Mouse (Mus musculus) thymus, postnatal 14 days (tissue): Measurements from ENCODE around the gene Gm5662.
"Not testable (repeated sequence)": the region's sequence is repeated elsewhere in the genome, so short reads cannot be mapped to it uniquely, and the experiment has no call there.

Experiments
- DNase-seq: peaks from one replicate; pipeline ENCODE4 v3.0.0; 2021

Gene Gm5662

DNA sequence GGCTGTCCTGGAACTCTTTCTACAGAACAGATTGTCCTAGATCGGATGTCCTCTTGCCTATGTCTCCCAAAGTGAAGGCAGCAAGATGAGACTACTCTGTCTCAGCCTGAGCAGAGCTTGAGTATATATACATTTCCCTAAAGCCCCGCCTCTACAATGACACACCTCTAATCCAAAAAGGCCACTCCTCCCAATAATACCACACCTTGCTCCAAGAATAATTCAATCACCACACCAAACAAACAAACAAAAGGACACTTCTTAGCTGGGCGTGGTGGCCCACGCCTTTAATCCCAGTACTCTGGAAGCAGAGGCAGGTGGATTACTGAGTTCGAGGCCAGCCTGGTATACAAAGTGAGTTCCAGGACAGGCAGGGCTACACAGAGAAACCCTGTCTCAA, at the start of gene Gm5662:
Gene Gm5662 (minus strand): TSS at position 101 of the 400 bp plus-strand sequence.
- DNase-seq, result not testable (repeated sequence)

GRCm38 (mm10) chr12:88323926-88324325, 49.6 kb upstream of the Gm5662 start, which contains the start of gene Gm5039:
Gene Gm5039 (minus strand): TSS chr12:88324026.
- DNase-seq, result not testable (repeated sequence)

GRCm38 (mm10) chr12:88314556-88314955, 40.3 kb upstream of the Gm5662 start:
- no peak for DNase-seq

DNA sequence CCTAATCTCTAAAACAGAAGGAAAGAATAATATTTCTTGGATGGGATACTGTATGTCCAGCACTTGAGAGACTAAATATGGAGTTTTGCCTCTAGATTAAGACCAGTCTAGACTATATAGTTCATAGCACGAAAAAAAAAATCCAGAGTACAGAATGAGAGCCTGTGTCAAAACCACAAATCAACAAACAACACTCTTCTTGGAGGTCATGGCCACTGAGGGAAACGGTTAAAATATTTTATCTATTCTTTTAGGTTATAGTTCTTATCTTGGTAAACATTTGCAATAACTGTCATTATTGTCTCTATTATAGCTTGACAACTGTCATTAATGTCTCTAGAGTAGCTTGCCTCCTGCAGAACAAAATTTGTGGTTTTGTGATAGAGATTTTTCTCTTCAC, 22.9 kb upstream of the Gm5662 start:
- DNase-seq, result not testable (repeated sequence)

DNA sequence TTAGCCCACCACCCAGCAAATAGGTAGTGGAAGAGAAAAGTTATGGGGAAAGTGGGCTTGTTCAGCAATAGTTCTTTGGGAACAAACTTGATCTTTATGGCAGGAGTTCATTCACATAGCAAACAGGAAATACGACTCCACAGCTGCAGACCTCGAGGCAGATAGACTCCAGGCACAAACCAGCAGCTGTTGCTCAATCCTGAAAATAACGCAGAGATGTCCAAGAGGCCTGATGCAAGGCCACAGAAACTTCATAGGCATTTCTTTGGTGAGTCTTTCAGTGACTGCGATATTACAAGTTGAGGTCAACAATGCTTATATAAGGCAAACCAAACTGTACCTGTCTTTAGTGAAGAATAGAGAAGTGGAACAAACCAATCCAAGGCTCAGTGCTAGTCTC, 18.8 kb upstream of the Gm5662 start:
- not testable (repeated sequence) for DNase-seq

DNA sequence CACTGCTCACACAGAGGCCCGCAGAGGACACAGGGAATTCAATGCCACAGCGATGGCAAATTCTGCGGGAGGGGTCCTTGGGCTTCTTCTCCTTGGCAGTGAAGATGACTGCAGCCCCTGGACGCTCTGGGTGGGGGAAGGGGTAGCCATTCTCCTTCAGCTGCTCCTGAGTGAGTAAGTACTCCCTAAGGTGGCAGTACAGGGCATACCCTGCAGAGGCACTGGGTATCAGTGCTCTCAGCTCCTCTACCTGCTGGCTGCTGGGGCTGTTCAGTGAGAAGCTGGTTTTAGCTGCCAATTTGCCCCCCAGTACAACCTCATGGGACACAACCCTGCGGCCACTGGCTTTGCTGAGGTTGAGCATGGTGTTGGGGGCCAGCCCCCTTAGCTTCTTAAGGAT, 10.9 kb upstream of the Gm5662 start:
- DNase-seq, result not testable (repeated sequence)

DNA sequence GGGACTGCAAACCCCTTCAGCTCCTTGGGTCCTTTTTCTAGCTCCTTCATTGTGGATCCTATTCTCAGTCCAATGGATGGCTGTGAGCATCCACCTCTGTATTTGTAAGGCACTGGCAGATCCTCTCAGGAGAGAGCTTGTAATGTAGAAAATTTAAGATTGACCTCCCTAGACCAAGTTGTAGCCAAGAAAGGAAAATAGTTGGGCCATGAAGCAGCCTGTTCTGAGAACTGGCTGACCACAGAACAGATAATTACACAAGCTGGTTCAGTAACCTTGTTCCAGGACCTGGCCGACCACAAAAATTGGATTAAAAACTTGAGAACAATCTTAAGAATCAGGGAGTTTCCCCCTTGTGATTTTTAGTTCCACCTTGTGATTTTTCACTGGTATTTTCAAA, 17.1 kb downstream of the Gm5662 start:
- DNase-seq, result no peak

DNA sequence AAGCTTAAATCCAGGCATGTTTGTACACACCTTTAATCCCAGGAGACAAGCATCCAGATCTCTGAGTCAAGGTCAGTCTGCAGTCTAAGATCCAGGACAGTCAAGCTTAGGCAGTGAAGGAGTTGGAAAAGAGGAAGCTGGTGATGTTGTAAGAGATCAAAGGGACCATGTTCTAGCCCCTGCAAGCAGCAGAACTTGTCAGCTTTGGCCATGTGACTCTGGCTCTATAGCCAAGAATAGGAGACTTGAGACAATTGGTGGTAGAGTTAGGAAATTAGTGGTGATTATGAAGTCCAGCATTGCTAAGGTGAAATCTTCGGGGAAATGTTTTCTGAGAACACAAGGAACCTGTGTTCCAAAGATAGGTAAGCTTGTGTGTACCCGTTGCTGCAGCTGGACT, 18.4 kb downstream of the Gm5662 start:
- not testable (repeated sequence) for DNase-seq

GRCm38 (mm10) chr12:88250000-88250399, 24.3 kb downstream of the Gm5662 start, which contains the start of gene Gm8332:
Gene Gm8332 (minus strand): TSS chr12:88250100.
- not testable (repeated sequence) for DNase-seq

- not testable (repeated sequence) for DNase-seq
Measured at GRCm38 (mm10) chr12:88245786-88246185, 28.5 kb downstream of the Gm5662 start.

DNA sequence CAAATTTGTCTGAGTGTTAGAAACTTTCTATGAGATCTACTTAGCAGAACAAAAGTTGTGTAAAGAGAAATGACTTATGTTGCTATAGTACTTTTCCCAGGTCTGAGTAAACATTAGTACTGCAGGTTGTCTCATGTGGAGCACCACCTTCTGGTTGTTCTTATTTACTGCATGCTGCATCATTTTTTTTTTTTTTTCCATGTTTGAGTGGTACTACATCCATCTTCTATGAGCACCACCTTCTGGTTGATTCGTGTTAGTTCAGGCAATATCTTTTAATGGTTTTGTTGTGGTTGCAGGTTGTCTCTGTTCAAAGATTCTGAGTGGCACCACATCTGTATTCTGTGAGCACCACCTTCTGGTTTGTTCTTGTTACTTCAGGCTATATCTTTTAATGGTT, 31.4 kb downstream of the Gm5662 start:
- not testable (repeated sequence) for DNase-seq
